Mouse (Mus musculus) inflammation-experienced regulatory T-cells, adult 16 weeks (primary cell): ENCODE data around the gene Capn13. TPM values are rescaled to one million over a fixed set of nuclear protein-coding genes. Genes with fewer than 3 reads are reported as not detected.

Experiments
- polyA plus RNA-seq: library from polyadenylated mRNA; unstranded; fragments of 100-300 nt; shearing (Covaris generic); gene quantifications from one replicate; pipeline ENCODE4 v1.2.1, GENCODE M21; 2017

The Capn13 gene
- not detected for polyA plus RNA-seq

DNA sequence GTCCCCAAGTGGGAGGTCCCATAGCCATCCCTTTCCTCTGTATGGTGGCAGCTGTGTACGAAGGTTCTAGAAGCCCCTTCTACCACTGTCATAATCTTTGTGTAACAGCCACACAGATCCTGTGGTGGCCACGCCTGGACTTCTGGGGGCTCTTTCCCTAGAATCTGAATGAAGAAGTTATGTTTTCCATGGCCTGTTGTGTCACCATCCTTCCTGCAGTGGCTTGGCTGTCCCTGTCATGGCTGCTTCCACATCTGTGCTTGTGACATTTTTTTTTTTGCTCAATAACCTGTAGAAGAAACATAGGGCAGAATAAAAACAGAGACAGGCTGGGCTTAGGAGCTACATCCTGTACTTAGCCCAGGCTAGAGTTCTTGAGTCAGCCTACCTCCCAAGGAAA, at the start of gene Capn13:
TSS of gene Capn13 (minus strand) at position 5 of the 400 bp plus-strand sequence.

